Mouse (Mus musculus) spleen, embryonic (tissue): Measurements from ENCODE around the gene Prpf18.

Experiments used
- CTCF ChIA-PET: fragments of 350-600 bp; sonication (Branson Sonifier 250); formaldehyde crosslinking; loops from one replicate; lab custom pipeline; 2022; lab: Charles Lee

Prpf18 gene

GRCm38 (mm10) chr2:4578291-4578690 is 73.6 kb downstream of the Prpf18 start:
- CTCF ChIA-PET, result no interaction called here

GRCm38 (mm10) chr2:4575975-4576374 is 75.9 kb downstream of the Prpf18 start:
- CTCF ChIA-PET, result no interaction called here

GRCm38 (mm10) chr2:4575163-4575562 is 76.8 kb downstream of the Prpf18 start:
- CTCF ChIA-PET, result no interaction called here

- CTCF ChIA-PET, result no interaction called here
These were observed 77.7 kb downstream of the Prpf18 start for GRCm38 (mm10) chr2:4574251-4574650.

GRCm38 (mm10) chr2:4573386-4573785 is 78.5 kb downstream of the Prpf18 start:
- CTCF ChIA-PET, result no interaction called here

GRCm38 (mm10) chr2:4572498-4573263 is 79.2 kb downstream of the Prpf18 start:
- CTCF ChIA-PET, result no interaction called here
